Mouse (Mus musculus) liver, embryonic 14.5 days (tissue): ENCODE results near the gene Ilk. TPM values are rescaled to one million over a fixed set of nuclear protein-coding genes. Genes with fewer than 3 reads are reported as not detected.
"Not testable (repeated sequence)": the region's sequence is repeated elsewhere in the genome, so short reads cannot be mapped to it uniquely, and the experiment has no call there.

Experiments
- ATAC-seq: fragments of 200-750 bp; cut with Nextera tagmentation; 2 replicates; pipeline ENCODE4 v1.8.0; 2017; ENCODE audit warnings: moderate number of reproducible peaks, mild to moderate bottlenecking, moderate library complexity; ENCODE audit not compliant: insufficient read depth
- DNase-seq, 3 experiments: peaks; one replicate each; pipeline ENCODE4 v3.0.0-alpha.2; 2012 to 2013; ENCODE audit warnings: low read depth in 3 of 3, low spot score in 3 of 3
- H3K27ac ChIP-seq: fragments of 300-500 bp; sonication (generic); 2 replicates; pipeline ENCODE4 v1.5.1; 2014; ENCODE audit warnings: moderate library complexity, mild to moderate bottlenecking, control low read depth, inconsistent platforms
- H3K27me3 ChIP-seq: fragments of 300-500 bp; sonication (generic); 2 replicates; pipeline ENCODE4 v1.6.1; 2014; ENCODE audit warnings: mild to moderate bottlenecking, low read length, moderate library complexity; ENCODE audit not compliant: control insufficient read depth, insufficient read depth
- H3K36me3 ChIP-seq: fragments of 300-500 bp; sonication (generic); replicated peaks from 2 replicates; pipeline ENCODE4 v1.6.1; 2014; ENCODE audit warnings: low read depth; ENCODE audit not compliant: control insufficient read depth, insufficient read depth
- H3K4me1 ChIP-seq, 2 experiments: fragments of 200-500 bp in 1 of 2; fragments of 300-500 bp in 1 of 2; sonication (generic) in 1 of 2; replicated peaks; 2 replicates each; pipeline ENCODE4 v1.6.1; 2012 to 2014; ENCODE audit warnings: antibody characterized with exemption in 1 of 2, inconsistent platforms in 1 of 2, low read length in 1 of 2; ENCODE audit not compliant: control insufficient read depth in 2 of 2, insufficient read depth in 2 of 2
- H3K4me2 ChIP-seq: fragments of 300-500 bp; sonication (generic); 2 replicates; pipeline ENCODE4 v1.6.1; 2014; ENCODE audit warnings: low read depth, mild to moderate bottlenecking, control low read depth, moderate library complexity
- H3K4me3 ChIP-seq, 2 experiments: fragments of 200-500 bp in 1 of 2; fragments of 300-500 bp in 1 of 2; sonication (generic) in 1 of 2; 2 replicates each; pipeline ENCODE4 v1.5.1; 2012 to 2014; ENCODE audit warnings: low read depth in 2 of 2, low read length in 2 of 2, mild to moderate bottlenecking in 2 of 2, control low read depth in 1 of 2, inconsistent platforms in 1 of 2, moderate library complexity in 1 of 2; ENCODE audit not compliant: insufficient read depth in 1 of 2
- H3K9ac ChIP-seq: fragments of 300-500 bp; sonication (generic); replicated peaks from 2 replicates; pipeline ENCODE4 v1.6.1; 2014; ENCODE audit warnings: mild to moderate bottlenecking, control low read depth, moderate library complexity
- H3K9me3 ChIP-seq: fragments of 300-500 bp; sonication (generic); 2 replicates; pipeline ENCODE4 v1.6.1; 2016; ENCODE audit warnings: low read length, mixed read lengths; ENCODE audit not compliant: control insufficient read depth
- CTCF ChIP-seq: IDR thresholded peaks from 2 replicates; pipeline ENCODE4 v1.5.1; 2016; ENCODE audit warnings: antibody characterized with exemption, low read depth, control low read depth
- EP300 ChIP-seq: IDR thresholded peaks from 2 replicates; pipeline ENCODE4 v1.6.1; 2016; ENCODE audit warnings: antibody characterized with exemption, low read depth
- WGBS: fragments of 180-500 bp; shearing (Covaris S2); extraction: QIAGEN DNeasy Blood & Tissue Kit; methylation state at CpG from one replicate; pipeline ENCODE4 v1.1.7; 2014; ENCODE audit not compliant: insufficient replicate concordance; 5-methylcytosine and 5-hydroxymethylcytosine counted together
- polyA plus RNA-seq, 2 experiments: library from polyadenylated mRNA; depleted of rRNA in 1 of 2; stranded (reverse) in 1 of 2; unstranded in 1 of 2; fragments of >200 nt; fragmentation: Nextera tagmentation in 1 of 2; extraction: Ambion mirVana in 1 of 2; gene quantifications; 2 replicates each; pipeline versions ENCODE4 v1.2.1 to v1.2.3; 2012 to 2014

Gene Ilk
- polyA plus RNA-seq, 2 experiments = 71.1 to 110 TPM

GRCm38 (mm10) chr7:105738286-105738685 is 1.9 kb downstream of the Ilk start:
- no peak for TF ChIP-seq CTCF
- no peak for TF ChIP-seq EP300
- DNase-seq = no peak
- WGBS = 22% methylated on average over 2 of the region's 2 CpGs
- H3K9ac ChIP-seq = peak overlapping the region; percentile 50; the same call in 1 of the 2 replicates
- H3K27me3 ChIP-seq = no peaks in the 10 kb centered on the region
- peak overlapping the region; percentile 81 for H3K4me2 ChIP-seq
- H3K27ac ChIP-seq = peak overlapping the region; percentile 59
- no peaks in the 10 kb centered on the region for H3K9me3 ChIP-seq
- peaks cover 43% of the 10 kb centered on the region for H3K36me3 ChIP-seq
- H3K4me3 ChIP-seq = peak overlapping the region; percentile 6 to 83; a peak in 1 of 4 replicates
- no peak for ATAC-seq
- peaks cover 25 to 29% of the 10 kb centered on the region in 2 experiments for H3K4me1 ChIP-seq

DNA sequence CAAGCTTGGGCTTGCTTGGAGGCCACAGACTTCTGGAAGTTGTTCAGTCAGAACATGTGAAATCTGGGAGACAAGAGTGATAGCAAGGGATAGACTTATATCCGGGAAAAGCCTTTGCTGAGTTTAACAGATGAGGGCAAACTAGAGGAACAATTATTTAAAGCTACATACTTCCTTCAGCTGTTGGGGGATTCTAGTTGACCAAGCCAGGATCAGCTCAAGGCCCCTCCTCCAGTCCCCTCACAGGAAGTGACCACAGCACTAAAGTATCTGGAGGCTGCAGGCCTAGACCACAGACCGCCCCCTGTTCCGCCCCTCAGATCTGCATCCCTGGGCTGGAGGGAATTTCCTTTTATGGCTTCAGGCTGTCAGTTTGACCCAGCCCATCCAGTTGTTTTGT is 2.6 kb downstream of the Ilk start:
- H3K4me2 ChIP-seq = peak overlapping the region; percentile 81
- peaks cover 25 to 31% of the 10 kb centered on the region in 2 experiments for H3K4me1 ChIP-seq
- WGBS = 27% methylated on average over 3 of the region's 3 CpGs
- no peaks in the 10 kb centered on the region for H3K9me3 ChIP-seq
- peak overlapping the region; percentile 50 for H3K9ac ChIP-seq
- H3K27me3 ChIP-seq = no peaks in the 10 kb centered on the region
- no peak for DNase-seq
- peaks cover 38% of the 10 kb centered on the region for H3K36me3 ChIP-seq
- H3K4me3 ChIP-seq = 0 out of 4 replicates have a peak overlapping the region, but pooled peaks have one; percentile 1 to 8
- TF ChIP-seq EP300 (no peak), CTCF (no peak)
- peak overlapping the region; percentile 59 for H3K27ac ChIP-seq
- ATAC-seq = no peak

- Histone ChIP-seq H3K36me3 (peaks cover 30% of the 10 kb centered on the region), H3K27ac (no peak overlapping the region), H3K4me1 (peaks cover 32 to 34% of the 10 kb centered on the region in 2 experiments), H3K4me3 (no peak overlapping the region), H3K27me3 (no peaks in the 10 kb centered on the region), H3K9ac (no peak overlapping the region), H3K4me2 (no peak overlapping the region), H3K9me3 (no peaks in the 10 kb centered on the region)
- TF ChIP-seq CTCF (no peak), EP300 (no peak)
- ATAC-seq (no peak), DNase-seq (no peak)
- 80% methylated on average over 13 of the region's 13 CpGs for WGBS
Observed at GRCm38 (mm10) chr7:105740089-105740795, 3.9 kb downstream of the Ilk start.

DNA sequence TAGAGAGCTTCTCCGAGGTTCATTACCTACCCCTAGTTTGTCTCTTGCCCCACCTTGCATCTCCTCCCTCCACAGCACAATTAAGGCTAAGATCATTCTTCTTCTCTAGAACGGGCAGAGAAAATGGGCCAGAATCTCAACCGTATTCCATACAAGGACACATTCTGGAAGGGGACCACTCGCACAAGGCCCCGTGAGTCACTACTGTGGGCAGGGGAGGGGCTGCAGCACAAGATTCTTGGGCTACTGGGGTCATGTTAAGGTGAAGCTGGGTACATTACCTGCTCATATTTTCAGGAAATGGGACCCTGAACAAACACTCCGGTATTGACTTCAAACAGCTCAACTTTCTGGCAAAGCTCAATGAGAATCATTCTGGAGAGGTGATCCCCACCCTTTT is 4.5 kb downstream of the Ilk start:
- WGBS = 80% methylated on average over 6 of the region's 6 CpGs
- peaks cover 30% of the 10 kb centered on the region for H3K36me3 ChIP-seq
- H3K9ac ChIP-seq = no peak overlapping the region
- no peaks in the 10 kb centered on the region for H3K9me3 ChIP-seq
- H3K4me3 ChIP-seq = no peak overlapping the region
- DNase-seq (no peak), ATAC-seq (no peak)
- TF ChIP-seq CTCF = no peak
- no peak for TF ChIP-seq EP300
- no peak overlapping the region for H3K27ac ChIP-seq
- H3K4me1 ChIP-seq = peaks cover 31 to 32% of the 10 kb centered on the region in 2 experiments
- no peak overlapping the region for H3K4me2 ChIP-seq
- H3K27me3 ChIP-seq = no peaks in the 10 kb centered on the region

DNA sequence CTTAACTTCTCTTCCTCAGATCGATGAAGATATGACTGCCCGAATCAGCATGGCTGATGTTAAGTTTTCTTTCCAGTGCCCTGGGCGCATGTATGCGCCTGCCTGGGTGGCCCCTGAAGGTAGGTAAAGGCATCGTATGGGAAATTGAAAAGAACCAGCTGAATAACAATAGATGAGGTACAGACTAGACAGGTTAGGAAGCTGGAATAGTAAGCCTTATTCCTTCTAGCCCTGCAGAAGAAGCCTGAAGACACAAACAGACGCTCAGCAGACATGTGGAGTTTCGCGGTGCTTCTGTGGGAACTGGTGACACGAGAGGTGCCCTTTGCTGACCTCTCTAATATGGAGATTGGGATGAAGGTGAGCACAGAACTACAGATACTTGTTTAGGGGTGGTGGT is 5.6 kb downstream of the Ilk start:
- ATAC-seq (no peak), DNase-seq (no peak)
- WGBS = 84% methylated on average over 9 of the region's 9 CpGs
- H3K36me3 ChIP-seq = peaks cover 35% of the 10 kb centered on the region
- H3K9me3 ChIP-seq = no peaks in the 10 kb centered on the region
- no peak overlapping the region for H3K9ac ChIP-seq
- peaks cover 31 to 32% of the 10 kb centered on the region in 2 experiments for H3K4me1 ChIP-seq
- H3K4me2 ChIP-seq = no peak overlapping the region
- no peaks in the 10 kb centered on the region for H3K27me3 ChIP-seq
- no peak overlapping the region for H3K27ac ChIP-seq
- TF ChIP-seq CTCF (no peak), EP300 (no peak)
- H3K4me3 ChIP-seq = no peak overlapping the region

DNA sequence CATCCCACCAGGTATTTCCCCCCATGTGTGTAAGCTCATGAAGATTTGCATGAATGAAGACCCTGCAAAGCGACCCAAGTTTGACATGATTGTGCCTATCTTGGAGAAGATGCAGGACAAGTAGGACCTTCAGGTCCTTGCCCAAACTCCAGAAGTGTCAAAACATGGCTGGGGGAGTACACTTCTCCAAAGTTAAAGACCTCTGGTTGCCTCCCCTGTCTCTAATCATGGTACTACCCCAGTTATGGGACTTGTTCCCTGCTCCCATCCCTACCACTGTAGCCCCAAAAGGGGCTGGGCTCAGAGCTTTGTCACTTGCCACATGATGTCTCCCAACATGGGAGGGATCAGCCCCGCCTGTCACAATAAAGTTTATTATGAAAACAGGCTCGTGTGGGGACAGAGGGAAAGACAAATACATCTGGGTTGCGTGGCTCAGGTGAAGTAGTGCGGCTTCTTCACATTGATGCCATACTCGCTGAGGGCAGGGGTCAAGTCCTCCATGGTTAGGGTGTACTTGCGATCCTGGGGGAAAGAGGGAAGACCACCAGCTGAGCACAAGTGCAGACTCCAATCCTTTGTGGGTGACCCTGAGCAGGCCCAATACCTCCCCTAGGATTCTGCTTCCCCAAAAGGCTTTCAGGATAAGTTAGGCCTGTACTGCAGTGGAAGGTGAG is 6.3 kb downstream of the Ilk start:
- peaks cover 27 to 31% of the 10 kb centered on the region in 2 experiments for H3K4me1 ChIP-seq
- peak overlapping the region; percentile 84 to 99; a peak in 2 of 4 replicates for H3K4me3 ChIP-seq
- H3K27ac ChIP-seq, H3K9me3 ChIP-seq, H3K27me3 ChIP-seq, DNase-seq, H3K9ac ChIP-seq, ATAC-seq: not testable (repeated sequence)
- 72% methylated on average over 7 of the region's 7 CpGs for WGBS
- H3K36me3 ChIP-seq = peaks cover 35% of the 10 kb centered on the region
- H3K4me2 ChIP-seq = peak overlapping the region; percentile 80

DNA sequence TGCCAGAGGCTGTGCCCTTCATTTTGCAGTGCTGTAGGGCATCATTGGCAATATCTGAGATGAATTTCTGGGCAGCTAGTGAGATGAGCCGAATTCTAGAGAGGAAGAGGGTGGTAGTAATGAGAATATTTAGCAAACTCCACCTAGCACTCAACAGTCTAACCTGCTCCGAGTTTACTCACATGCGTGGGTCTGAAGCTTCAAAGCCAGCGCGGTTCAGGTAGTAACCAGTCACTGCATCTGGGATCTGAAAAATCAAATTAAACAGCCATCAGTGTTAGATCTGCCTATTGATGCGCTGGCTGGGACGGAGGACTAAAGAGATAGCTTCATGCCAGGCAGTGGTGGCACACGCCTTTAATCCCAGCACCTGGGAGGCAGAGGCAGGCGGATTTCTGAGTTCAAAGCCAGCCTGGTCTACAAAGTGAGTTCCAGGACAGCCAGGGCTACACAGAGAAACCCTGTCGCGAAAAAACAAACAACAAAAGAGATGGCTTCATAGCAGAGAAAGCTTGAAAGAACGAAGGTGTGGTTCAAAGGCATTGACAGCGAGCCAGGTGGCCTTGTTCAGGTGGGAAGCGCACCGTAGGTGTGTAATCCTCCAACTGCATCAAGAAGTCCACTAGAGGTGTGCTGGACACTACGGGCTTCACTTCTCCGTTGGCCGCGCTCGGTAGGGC is 7.0 kb downstream of the Ilk start:
- not testable (repeated sequence) for DNase-seq, H3K9me3 ChIP-seq, ATAC-seq, H3K27me3 ChIP-seq
- 25% methylated on average over 20 of the region's 20 CpGs for WGBS
- peak overlapping the region; percentile 84 to 99 for H3K4me3 ChIP-seq
- H3K4me1 ChIP-seq = peaks cover 22 to 24% of the 10 kb centered on the region in 2 experiments
- peak overlapping the region; percentile 96 for H3K9ac ChIP-seq
- H3K4me2 ChIP-seq = peak overlapping the region; percentile 80
- H3K36me3 ChIP-seq = peaks cover 35% of the 10 kb centered on the region
- H3K27ac ChIP-seq = peak overlapping the region; percentile 91; the same call in 1 of the 2 replicates
